Mouse (Mus musculus): ENCODE measurements around the gene Tsc22d4.

- no peak for TF ChIP-seq EP300 (IDR thresholded peaks at IDR 0.05; ENCODE audit: low read depth)
- no peak for TF ChIP-seq CTCF (IDR thresholded peaks at IDR 0.05; ENCODE audit: low read depth)
Observed at GRCm38 (mm10) chr5:137718020-137718790, 27.3 kb upstream of the Tsc22d4 start.

All from heart, postnatal 0 days (tissue).